Mouse (Mus musculus) c-Kit-positive CD71-positive TER-119-positive erythroid progenitor cells, embryonic 14.5 days (primary cell): ENCODE results near the gene Cacna1d.

ENCODE experiments used
- DNase-seq: peaks from one replicate; pipeline ENCODE4 v3.0.0-alpha.2; 2013; ENCODE audit warnings: low spot score

The Cacna1d gene

GRCm38 (mm10) chr14:30458820-30459219, 32.4 kb downstream of the Cacna1d start:
- DNase-seq: no peak

DNA sequence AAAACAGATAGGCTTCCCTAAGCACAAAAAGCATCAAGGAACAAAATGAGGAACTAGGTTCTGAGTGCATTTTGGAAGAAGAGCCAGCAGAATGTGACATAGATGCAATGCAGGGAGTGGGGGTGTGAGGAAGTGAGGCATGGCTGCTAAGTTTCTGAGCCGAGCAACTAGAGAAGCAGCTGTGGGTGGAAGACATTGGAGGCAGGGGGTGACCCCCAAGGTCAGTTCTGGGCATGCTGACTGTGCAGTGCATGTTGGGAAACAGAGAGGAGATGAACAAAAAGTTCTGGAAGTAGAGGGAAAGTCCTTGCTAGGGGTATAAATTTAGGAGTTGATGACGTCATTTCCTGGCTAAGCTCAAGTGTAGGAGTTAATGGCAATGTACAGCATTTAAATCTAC, 33.4 kb downstream of the Cacna1d start:
- DNase-seq: no peak

DNA sequence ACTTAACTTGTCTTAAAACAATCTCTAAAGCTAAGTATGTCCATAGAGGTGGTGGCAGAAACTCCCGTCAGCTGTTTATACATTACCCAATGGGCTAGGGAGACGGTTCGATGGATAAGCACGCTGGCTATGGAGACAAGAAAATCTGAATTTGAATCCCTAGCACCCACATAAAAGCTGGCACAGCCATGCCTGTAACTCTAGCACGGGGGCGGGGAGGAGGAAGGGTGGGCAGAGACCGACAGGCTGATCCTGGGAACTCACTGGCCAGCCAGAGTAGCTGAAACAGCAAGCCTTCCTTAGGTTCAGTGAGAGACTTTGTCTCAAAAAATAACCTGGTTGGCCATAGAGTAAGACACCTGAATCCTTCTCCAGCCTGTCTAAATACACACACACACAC, 33.8 kb downstream of the Cacna1d start:
- DNase-seq: no peak

DNA sequence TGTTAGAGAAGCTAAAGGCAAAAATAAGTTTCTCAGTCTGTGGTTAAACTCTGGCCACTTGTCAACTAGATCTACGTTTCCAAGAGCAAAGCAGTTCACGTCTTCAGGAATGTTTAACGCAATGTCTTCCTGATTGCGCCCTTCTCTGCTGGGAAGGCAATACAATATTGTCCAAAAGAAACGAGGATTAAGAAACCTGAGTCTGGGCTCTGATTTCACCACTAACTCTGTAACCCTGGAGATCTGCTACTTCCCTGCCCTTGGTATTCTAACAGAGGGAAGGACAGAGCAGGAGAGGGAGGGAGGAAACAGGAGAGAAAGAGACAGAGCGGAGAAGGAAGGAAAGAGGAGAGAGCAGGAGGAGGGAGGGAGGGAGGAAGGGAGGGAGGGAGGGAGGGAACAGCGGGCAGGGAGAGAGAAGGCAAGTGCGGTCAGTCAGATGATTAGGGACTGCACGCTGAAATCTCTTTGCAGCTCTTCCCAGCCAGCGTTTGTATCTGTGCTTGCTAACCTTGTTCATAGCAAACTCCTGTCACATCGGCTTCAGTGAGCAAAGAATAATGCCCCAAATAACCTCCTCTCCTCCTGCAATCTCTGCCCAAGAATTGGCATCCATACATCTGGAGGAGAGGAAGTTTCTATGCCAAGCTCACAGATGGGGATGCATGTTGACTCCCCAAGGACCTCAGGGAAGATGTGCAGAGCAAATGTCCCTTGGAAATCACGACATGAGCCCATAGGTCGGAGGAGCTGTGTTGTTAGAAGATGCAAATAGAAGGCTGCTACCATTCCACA, 35.3 kb downstream of the Cacna1d start:
- DNase-seq: no peak

DNA sequence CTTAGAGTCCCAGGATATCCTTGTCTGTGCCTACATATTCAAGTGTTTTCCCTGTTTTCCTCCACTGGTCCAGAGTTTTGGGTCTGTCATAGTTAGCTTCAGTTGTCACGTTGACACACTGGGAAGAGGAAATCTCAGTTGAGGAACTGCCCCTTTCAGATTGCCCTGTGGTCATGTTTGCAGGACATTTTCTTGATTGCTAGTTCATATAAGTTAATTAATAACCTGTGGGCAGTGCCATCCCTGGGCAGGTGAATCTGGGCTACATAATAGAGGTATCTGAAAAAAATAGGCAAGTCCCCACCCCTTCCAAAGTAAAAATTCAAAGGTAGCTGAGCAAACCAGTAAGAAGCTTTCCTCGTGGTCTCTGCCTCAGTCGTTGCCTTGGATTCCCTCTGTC, 51.3 kb downstream of the Cacna1d start:
- no peak for DNase-seq

DNA sequence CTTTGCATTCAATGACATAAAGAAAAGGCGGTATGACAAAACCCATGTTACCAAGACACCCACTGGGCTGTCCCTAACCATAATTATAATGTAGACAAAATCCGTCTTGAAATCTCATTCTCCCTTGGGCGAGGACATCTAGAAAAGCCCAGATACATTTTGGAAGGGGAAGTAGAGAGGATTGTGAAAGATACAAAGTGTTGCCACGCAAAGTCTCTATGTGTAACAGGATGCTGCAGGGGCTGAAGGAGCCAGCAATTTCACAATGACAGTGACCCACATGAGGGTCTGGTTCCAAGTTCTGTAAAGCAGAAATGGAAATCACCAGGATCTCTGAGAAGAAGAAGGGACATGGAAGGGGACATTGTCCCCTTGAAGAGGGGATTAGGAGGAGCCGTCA, 55.9 kb downstream of the Cacna1d start:
- no peak for DNase-seq

GRCm38 (mm10) chr14:30430446-30430845, 60.8 kb downstream of the Cacna1d start:
- no peak for DNase-seq

DNA sequence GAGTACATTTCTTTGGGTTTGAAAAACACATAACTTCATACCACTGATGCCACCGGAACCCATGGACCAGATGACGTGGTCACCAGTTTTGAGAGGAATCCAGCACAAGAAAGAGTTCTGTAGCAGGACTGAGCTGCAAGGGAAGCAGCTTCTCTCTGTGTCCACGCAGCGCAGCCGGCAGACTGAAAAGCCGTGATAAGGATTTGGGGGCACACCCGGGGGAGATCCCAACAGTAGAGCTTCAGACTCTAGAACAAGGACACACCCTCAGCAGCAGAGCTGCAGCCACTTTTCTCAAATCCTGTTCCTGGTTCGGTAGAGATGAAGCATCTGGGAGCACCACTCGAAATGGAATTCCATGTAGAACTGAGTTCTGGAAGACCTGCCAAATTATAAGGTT, 61.2 kb downstream of the Cacna1d start:
- DNase-seq: no peak

DNA sequence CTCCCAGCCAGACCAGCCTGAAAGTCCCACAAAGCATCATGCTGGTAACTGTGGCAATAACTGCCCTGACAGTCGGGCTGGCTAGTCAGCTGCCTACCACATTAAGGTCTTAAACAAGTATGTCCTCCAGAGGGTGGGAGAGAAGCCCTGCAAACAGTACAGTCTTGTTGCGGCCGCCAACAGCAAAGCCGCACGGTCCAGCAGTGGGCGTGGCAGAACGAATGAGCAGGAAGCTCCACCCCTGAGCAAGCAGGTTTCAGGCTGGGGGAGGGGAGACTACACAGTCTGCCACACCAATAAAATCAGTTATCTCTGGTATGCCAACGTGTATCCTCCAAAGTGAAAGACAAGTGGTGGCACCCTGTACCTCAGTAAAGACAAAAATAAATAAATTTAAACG, 61.6 kb downstream of the Cacna1d start:
- no peak for DNase-seq

DNA sequence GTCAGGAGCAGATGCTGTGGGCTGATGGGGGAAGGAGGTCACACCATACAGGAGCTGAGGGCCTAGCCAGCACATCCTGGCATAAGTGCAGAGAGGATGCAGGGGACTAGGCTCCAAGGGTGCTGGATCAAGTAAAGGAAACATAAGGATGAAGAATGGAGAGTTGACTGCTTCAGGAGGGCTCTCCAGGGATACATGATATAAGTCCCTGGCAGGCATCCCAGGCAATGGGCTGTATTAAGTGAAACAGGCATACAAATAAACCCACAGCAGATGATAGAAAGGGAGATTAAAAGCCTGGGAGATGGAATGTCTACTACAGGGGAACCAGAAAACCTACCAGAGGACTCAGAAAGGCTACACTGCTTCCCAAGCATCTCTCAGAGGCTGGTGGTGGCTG, 62.5 kb downstream of the Cacna1d start:
- DNase-seq: no peak

- DNase-seq: no peak
Observed at GRCm38 (mm10) chr14:30425876-30426275, 65.4 kb downstream of the Cacna1d start.

DNA sequence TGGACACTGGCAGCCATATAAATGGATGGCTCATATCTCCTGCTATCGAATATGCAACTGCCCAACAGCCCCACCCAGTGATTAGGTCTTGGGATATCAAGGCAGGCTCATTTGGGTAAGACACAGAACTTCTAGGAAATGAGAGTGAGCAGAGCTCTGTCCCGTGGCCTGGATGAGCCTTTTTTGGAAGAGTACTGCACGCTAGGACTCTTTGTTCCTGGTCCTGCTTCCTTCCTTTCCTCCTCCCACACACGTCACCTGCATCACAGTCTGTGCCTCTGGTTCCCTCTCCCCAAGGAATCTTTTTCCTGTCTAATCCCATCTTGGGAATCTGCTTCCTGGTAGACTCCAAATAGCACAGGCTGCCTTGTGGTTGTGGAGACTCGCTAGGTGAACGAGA, 66.1 kb downstream of the Cacna1d start:
- no peak for DNase-seq

GRCm38 (mm10) chr14:30424638-30425037, 66.6 kb downstream of the Cacna1d start:
- no peak for DNase-seq

DNA sequence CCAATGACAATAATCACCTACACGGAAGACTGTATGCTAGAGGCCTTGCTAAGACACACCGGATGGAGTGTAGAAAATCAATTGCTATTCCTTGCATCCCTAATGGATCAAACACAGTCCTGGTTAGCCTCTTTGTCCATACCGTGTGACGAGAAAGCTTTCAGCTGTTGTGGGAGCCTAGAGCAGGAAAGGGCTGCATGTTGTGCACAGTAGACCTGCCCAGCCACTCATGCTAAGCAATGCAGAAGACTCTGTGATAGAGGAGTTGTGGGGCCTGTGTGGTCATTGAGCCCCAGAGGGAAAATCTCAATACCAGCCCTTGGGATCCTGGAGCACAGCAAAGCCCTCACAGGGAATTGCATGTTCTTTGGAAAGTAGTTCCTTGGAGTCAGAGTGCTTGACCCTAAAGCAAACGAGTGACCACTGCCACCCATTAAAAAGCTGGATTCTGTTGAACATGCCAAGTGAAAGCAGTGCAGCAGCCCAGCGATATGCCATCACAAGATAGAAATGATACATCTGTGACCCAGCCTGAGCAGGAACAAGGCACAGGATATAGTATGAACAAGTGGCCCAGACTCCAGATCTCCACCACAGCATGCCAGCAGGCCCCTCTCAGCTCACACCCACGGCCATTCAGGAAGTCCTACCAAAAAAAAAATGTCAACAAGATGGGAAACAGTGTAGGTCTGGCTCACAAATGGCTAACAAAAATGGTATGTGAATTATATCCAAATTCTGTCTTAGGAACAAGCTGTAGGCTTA, 68.7 kb downstream of the Cacna1d start:
- DNase-seq: no peak

- no peak for DNase-seq
Observed at GRCm38 (mm10) chr14:30419458-30419857, 71.8 kb downstream of the Cacna1d start.

DNA sequence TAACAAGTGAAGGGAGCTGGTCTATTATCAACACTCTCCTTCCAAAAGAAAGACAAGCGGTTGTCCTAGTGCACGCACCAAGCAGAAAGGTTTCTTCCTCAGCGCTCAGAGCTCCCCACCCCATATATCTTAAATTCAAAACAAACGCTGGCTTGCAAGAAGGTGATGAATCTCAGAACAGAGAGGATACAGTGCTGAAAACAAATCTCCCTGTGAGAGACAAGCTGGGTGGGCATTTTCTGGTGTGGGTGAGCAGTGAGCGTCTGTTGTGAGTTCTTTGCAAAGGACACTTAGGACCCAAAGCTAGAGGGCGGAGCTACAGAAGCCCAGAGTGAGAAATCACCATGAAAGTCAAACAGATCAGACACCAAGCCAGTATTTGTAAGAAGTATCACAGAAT, 72.2 kb downstream of the Cacna1d start:
- no peak for DNase-seq

DNA sequence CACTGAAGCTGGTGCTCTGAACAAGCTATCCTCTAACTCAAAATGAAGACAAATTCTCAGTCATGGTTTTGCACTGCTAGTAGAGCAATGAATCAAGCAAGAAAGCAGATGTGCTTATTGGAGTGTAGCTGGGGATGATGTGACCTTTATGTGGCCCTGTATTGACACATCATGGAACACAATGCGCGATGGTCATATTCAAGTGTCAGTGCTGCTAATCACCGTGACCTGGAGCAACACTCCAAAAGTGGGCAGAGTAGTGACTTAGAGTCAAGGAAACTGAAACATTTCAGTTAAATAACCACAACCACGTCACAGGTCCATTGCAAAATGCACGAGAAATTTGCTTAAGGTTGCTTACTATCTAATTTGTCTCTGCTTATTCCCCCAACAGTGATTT, 75.4 kb downstream of the Cacna1d start:
- no peak for DNase-seq

DNA sequence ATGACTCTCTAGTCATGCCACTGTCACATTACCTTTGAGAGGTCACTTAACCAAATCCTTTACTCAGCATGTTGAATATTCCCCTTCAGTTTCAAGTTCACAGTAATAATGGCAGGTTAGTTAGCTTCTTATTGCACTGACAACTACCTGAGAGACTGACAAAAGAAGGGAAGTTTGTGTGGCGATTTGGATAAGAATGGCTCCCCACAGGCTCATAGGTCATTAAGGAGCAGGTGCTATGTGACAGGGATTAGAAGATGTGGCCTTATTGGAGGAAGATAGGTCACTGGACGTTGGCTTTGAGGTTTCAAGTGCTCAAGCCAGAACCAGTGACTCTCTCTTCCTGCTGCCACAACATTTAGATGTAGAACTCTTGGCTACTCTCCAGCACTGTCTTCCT, 77.1 kb downstream of the Cacna1d start:
- DNase-seq: no peak

DNA sequence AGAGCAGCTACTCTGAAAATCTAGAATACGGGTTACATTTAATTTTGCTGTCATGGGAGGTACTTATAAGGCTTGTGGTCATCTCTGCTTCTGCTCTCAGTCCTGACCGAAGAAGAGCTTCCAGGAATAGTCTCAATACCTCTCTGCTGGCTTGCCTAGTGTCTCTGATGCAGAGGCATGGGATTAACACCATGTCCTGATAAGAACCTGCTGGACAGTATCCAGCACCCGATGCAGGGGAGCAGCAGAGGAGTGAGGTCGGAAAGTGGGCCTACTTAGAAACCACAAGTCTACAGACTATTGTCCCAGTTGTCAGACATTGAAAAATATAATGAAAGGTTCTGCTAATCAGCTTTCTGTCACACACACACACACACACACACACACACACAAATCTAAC, 81.9 kb downstream of the Cacna1d start:
- no peak for DNase-seq

DNA sequence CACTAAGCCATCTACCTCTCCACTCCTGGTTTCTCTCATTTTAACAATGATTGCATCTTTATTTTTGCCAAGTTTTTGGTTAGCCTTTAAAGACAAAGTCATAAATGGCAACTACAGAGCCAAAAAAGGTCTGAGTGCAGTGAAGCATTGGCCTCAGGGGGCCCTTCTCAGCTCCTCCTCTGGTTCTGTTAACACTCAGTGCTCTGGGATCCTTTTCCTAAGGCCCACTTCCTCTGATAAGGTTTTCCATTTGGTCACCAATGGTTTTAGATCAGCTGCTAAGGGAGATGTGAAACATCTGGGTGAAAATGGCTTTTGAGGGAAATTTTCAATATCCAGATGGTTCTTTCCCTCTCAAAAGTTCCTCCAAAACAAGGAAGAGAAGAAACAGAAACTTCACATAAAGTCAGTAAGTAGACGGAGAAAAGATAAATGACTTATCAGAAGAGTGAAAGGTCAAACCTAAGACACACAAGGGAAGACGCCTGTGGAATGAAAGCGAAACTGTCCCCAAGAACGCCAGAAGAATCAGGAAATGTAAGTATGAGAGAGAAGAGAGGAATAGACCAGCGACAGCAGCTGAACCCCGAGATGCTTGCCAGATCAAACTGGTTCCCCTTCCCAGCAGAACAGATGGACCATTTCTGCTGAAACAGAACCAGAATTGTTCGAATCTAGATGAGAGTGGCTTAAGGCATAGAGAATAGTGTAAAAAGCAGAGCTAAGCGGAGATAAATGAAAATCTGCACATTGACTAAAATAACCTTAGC, 85.6 kb downstream of the Cacna1d start:
- no peak for DNase-seq

DNA sequence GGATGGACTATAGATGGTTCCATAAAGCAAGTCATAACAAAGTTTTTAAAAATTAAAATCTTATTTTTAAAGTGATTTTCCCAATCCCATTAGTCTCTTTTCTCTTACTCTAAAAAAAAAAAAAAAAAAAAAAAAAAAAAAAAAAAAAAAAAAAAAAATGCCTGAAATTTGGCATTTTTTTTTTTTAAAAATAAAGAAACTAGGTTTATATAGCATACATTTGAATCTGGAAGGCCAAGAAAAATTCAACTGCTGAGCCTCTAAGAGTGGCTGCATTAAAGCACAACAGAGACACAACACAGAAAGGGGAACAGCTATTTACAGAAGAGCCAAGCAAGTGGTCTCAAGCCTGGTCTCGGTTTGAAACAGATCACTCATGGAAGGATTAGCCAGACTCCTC, 112.9 kb downstream of the Cacna1d start:
- DNase-seq: no peak

- DNase-seq: no peak
Observed at GRCm38 (mm10) chr14:30372878-30373277, 118.4 kb downstream of the Cacna1d start.

DNA sequence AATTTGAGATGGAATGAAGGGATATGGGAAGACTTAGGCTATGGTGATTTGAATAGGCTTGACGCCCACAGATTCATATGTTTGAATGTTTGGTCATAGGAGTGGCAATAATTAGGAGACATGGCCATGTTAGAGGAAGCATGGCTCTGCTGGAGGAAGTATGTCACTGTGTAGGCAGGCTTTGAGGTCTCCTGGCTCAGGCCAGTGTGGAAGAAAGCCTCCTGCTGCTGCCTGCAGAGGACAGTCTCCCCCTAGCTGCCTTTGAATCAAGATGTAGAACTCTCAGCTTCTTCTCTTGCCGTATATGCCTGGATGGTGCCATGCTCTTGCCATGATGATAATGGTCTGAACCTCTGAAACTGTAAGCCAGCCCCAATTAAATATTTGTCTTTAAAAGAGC, 120.2 kb downstream of the Cacna1d start:
- DNase-seq: no peak
